Mouse (Mus musculus) hindbrain, embryonic 12.5 days (tissue): ENCODE measurements around the gene 9530003J23Rik. TPM values are rescaled to one million over a fixed set of nuclear protein-coding genes. Genes with fewer than 3 reads are reported as not detected.
"Not testable (repeated sequence)": the region's sequence is repeated elsewhere in the genome, so short reads cannot be mapped to it uniquely, and the experiment has no call there.

Source experiments
- ATAC-seq: fragments of 200-750 bp; cut with Nextera tagmentation; 2 replicates; pipeline ENCODE4 v1.8.0; 2017; ENCODE audit warnings: moderate TSS enrichment; ENCODE audit not compliant: low FRiP score
- H3K27ac ChIP-seq: fragments of 300-500 bp; sonication (generic); 2 replicates; pipeline ENCODE4 v1.5.1; 2016; ENCODE audit warnings: mild to moderate bottlenecking
- H3K27me3 ChIP-seq: fragments of 300-500 bp; sonication (generic); 2 replicates; pipeline ENCODE4 v1.6.1; 2016; ENCODE audit warnings: mild to moderate bottlenecking
- H3K36me3 ChIP-seq: fragments of 300-500 bp; sonication (generic); 2 replicates; pipeline ENCODE4 v1.6.1; 2016; ENCODE audit warnings: mild to moderate bottlenecking
- H3K4me1 ChIP-seq: fragments of 300-500 bp; sonication (generic); 2 replicates; pipeline ENCODE4 v1.6.1; 2016
- H3K4me2 ChIP-seq: fragments of 300-500 bp; sonication (generic); replicated peaks from 2 replicates; pipeline ENCODE4 v1.6.1; 2016; ENCODE audit warnings: mild to moderate bottlenecking
- H3K4me3 ChIP-seq: fragments of 300-500 bp; sonication (generic); 2 replicates; pipeline ENCODE4 v1.5.1; 2016; ENCODE audit warnings: mild to moderate bottlenecking
- H3K9ac ChIP-seq: fragments of 300-500 bp; sonication (generic); 2 replicates; pipeline ENCODE4 v1.6.1; 2016; ENCODE audit warnings: mild to moderate bottlenecking, moderate library complexity
- H3K9me3 ChIP-seq: fragments of 300-500 bp; sonication (generic); replicated peaks from 2 replicates; pipeline ENCODE4 v1.6.1; 2016; ENCODE audit warnings: mild to moderate bottlenecking
- WGBS: fragments of 180-500 bp; shearing (Covaris S2); methylation state at CpG from one replicate; pipeline ENCODE4 v1.1.7; 2016; 5-methylcytosine and 5-hydroxymethylcytosine counted together
- polyA plus RNA-seq: library from polyadenylated mRNA; unstranded; fragments of >200 nt; fragmentation: Nextera tagmentation; extraction: Ambion mirVana; gene quantifications from 2 replicates; pipeline ENCODE4 v1.2.1, GENCODE M21; 2016

Gene 9530003J23Rik
- polyA plus RNA-seq, result not detected in 2 replicates

- Histone ChIP-seq H3K36me3 (no peaks in the 10 kb centered on the region), H3K27me3 (no peaks in the 10 kb centered on the region), H3K9ac (no peak within 1 kb of the TSS), H3K9me3 (no peaks in the 10 kb centered on the region), H3K27ac (no peak within 1 kb of the TSS), H3K4me3 (no peak within 1 kb of the TSS), H3K4me1 (no peaks in the 10 kb centered on the region), H3K4me2 (no peak within 1 kb of the TSS)
- WGBS, result 89% methylated on average over 12 of the region's 12 CpGs
- ATAC-seq, result no peak
These were observed at the start of gene 9530003J23Rik for GRCm38 (mm10) chr10:117238603-117239002. TSS of gene 9530003J23Rik (minus strand) at chr10:117238703.

- no peak overlapping the region for H3K9ac ChIP-seq
- 93% methylated on average over 3 of the region's 3 CpGs for WGBS
- no peaks in the 10 kb centered on the region for H3K27me3 ChIP-seq
- no peak for ATAC-seq
- no peaks in the 10 kb centered on the region for H3K4me1 ChIP-seq
- no peaks in the 10 kb centered on the region for H3K9me3 ChIP-seq
- H3K4me2 ChIP-seq, result no peak overlapping the region
- H3K36me3 ChIP-seq, result no peaks in the 10 kb centered on the region
- H3K4me3 ChIP-seq, result no peak overlapping the region
- no peak overlapping the region for H3K27ac ChIP-seq
These were observed 48.8 kb upstream of the 9530003J23Rik start for GRCm38 (mm10) chr10:117287226-117287850.

GRCm38 (mm10) chr10:117286366-117286970 lies 48.0 kb upstream of the 9530003J23Rik start:
- Histone ChIP-seq H3K36me3 (no peaks in the 10 kb centered on the region), H3K27me3 (no peaks in the 10 kb centered on the region), H3K9ac (no peak overlapping the region), H3K4me1 (no peaks in the 10 kb centered on the region), H3K4me3 (no peak overlapping the region), H3K4me2 (no peak overlapping the region), H3K9me3 (no peaks in the 10 kb centered on the region), H3K27ac (no peak overlapping the region)
- WGBS, result 86% methylated on average over 6 of the region's 6 CpGs
- no peak for ATAC-seq

- 80% methylated on average over 3 of the region's 7 CpGs for WGBS
- H3K9ac ChIP-seq, ATAC-seq, H3K36me3 ChIP-seq, H3K27ac ChIP-seq, H3K9me3 ChIP-seq, H3K4me3 ChIP-seq, H3K27me3 ChIP-seq, H3K4me2 ChIP-seq, H3K4me1 ChIP-seq: not testable (repeated sequence)
These were observed 47.1 kb upstream of the 9530003J23Rik start for GRCm38 (mm10) chr10:117285584-117285983.

GRCm38 (mm10) chr10:117284578-117285520 lies 46.3 kb upstream of the 9530003J23Rik start:
- Histone ChIP-seq H3K9me3 (no peaks in the 10 kb centered on the region), H3K36me3 (no peaks in the 10 kb centered on the region), H3K4me2 (no peak overlapping the region), H3K27me3 (no peaks in the 10 kb centered on the region), H3K27ac (no peak overlapping the region), H3K4me3 (no peak overlapping the region), H3K4me1 (no peaks in the 10 kb centered on the region), H3K9ac (no peak overlapping the region)
- WGBS, result 89% methylated on average over 10 of the region's 10 CpGs
- no peak for ATAC-seq

- Histone ChIP-seq H3K9ac (no peak overlapping the region), H3K4me1 (no peaks in the 10 kb centered on the region), H3K4me3 (no peak overlapping the region), H3K27ac (no peak overlapping the region), H3K27me3 (no peaks in the 10 kb centered on the region), H3K4me2 (no peak overlapping the region), H3K9me3 (no peaks in the 10 kb centered on the region), H3K36me3 (no peaks in the 10 kb centered on the region)
- 83% methylated on average over 7 of the region's 7 CpGs for WGBS
- ATAC-seq, result no peak
These were observed 45.5 kb upstream of the 9530003J23Rik start for GRCm38 (mm10) chr10:117283871-117284577.

GRCm38 (mm10) chr10:117283196-117283595 lies 44.7 kb upstream of the 9530003J23Rik start:
- H3K9ac ChIP-seq, H3K27me3 ChIP-seq, H3K27ac ChIP-seq, H3K9me3 ChIP-seq, H3K4me2 ChIP-seq, H3K36me3 ChIP-seq, H3K4me3 ChIP-seq, ATAC-seq, H3K4me1 ChIP-seq: not testable (repeated sequence)
- WGBS, result 89% methylated on average over 4 of the region's 4 CpGs

GRCm38 (mm10) chr10:117282551-117282950 lies 44.0 kb upstream of the 9530003J23Rik start:
- no peak overlapping the region for H3K4me3 ChIP-seq
- no peak for ATAC-seq

GRCm38 (mm10) chr10:117282049-117282448 lies 43.5 kb upstream of the 9530003J23Rik start, which contains the start of gene Lyz2:
TSS of gene Lyz2 (minus strand) at chr10:117282321.
- no peak within 1 kb of the TSS for H3K4me3 ChIP-seq
- no peaks in the 10 kb centered on the region for H3K9me3 ChIP-seq
- H3K36me3 ChIP-seq, result no peaks in the 10 kb centered on the region
- ATAC-seq, result no peak
- 75% methylated on average over 4 of the region's 4 CpGs for WGBS
- no peaks in the 10 kb centered on the region for H3K4me1 ChIP-seq
- no peak within 1 kb of the TSS for H3K9ac ChIP-seq
- H3K27me3 ChIP-seq, result no peaks in the 10 kb centered on the region
- no peak within 1 kb of the TSS for H3K27ac ChIP-seq
- no peak within 1 kb of the TSS for H3K4me2 ChIP-seq

More at GRCm38 (mm10) chr10:117282551-117282950, 44.0 kb upstream of the 9530003J23Rik start:
- 80% methylated on average over 2 of the region's 2 CpGs for WGBS
- H3K27ac ChIP-seq, result no peak overlapping the region
- H3K4me1 ChIP-seq, result no peaks in the 10 kb centered on the region
- H3K27me3 ChIP-seq, result no peaks in the 10 kb centered on the region
- no peaks in the 10 kb centered on the region for H3K9me3 ChIP-seq
- no peak overlapping the region for H3K9ac ChIP-seq
- no peak overlapping the region for H3K4me2 ChIP-seq
- H3K36me3 ChIP-seq, result no peaks in the 10 kb centered on the region

GRCm38 (mm10) chr10:117281381-117281920 lies 42.9 kb upstream of the 9530003J23Rik start:
- H3K9me3 ChIP-seq, result no peaks in the 10 kb centered on the region
- H3K4me2 ChIP-seq, result no peak overlapping the region
- no peaks in the 10 kb centered on the region for H3K4me1 ChIP-seq
- no peak for ATAC-seq
- H3K36me3 ChIP-seq, result no peaks in the 10 kb centered on the region
- H3K27me3 ChIP-seq, result no peaks in the 10 kb centered on the region
- 92% methylated on average over 7 of the region's 7 CpGs for WGBS
- no peak overlapping the region for H3K27ac ChIP-seq
- H3K4me3 ChIP-seq, result no peak overlapping the region
- no peak overlapping the region for H3K9ac ChIP-seq

GRCm38 (mm10) chr10:117280000-117280399 lies 41.5 kb upstream of the 9530003J23Rik start:
- Histone ChIP-seq H3K27ac (no peak overlapping the region), H3K36me3 (no peaks in the 10 kb centered on the region), H3K4me2 (no peak overlapping the region), H3K27me3 (no peaks in the 10 kb centered on the region), H3K9ac (no peak overlapping the region), H3K4me3 (no peak overlapping the region), H3K4me1 (no peaks in the 10 kb centered on the region), H3K9me3 (no peaks in the 10 kb centered on the region)
- 36% methylated on average over 1 of the region's 1 CpGs for WGBS
- no peak for ATAC-seq
